Mouse (Mus musculus) lung, postnatal 0 days (tissue): ENCODE measurements around the gene Znrf1. TPM values are rescaled to one million over a fixed set of nuclear protein-coding genes. Genes with fewer than 3 reads are reported as not detected.
"Not testable (repeated sequence)": the region's sequence is repeated elsewhere in the genome, so short reads cannot be mapped to it uniquely, and the experiment has no call there.

Source experiments
- ATAC-seq: fragments of 200-750 bp; cut with Nextera tagmentation; 2 replicates; pipeline ENCODE4 v1.8.0; 2017; ENCODE audit warnings: moderate library complexity
- DNase-seq: peaks from one replicate; pipeline ENCODE4 v3.0.0-alpha.2; 2016; ENCODE audit warnings: low spot score
- H3K27ac ChIP-seq: fragments of 300-500 bp; sonication (generic); 2 replicates; pipeline ENCODE4 v1.5.1; 2014; ENCODE audit warnings: antibody characterized with exemption, mild to moderate bottlenecking, low read length, mixed read lengths
- H3K27me3 ChIP-seq: fragments of 300-500 bp; sonication (generic); replicated peaks from 2 replicates; pipeline ENCODE4 v1.6.1; 2014; ENCODE audit warnings: low read length, mixed read lengths; ENCODE audit not compliant: insufficient read depth
- H3K36me3 ChIP-seq: fragments of 300-500 bp; sonication (generic); 2 replicates; pipeline ENCODE4 v1.6.1; 2014; ENCODE audit warnings: low read length, mixed read lengths; ENCODE audit not compliant: insufficient read depth
- H3K4me1 ChIP-seq: fragments of 300-500 bp; sonication (generic); 2 replicates; pipeline ENCODE4 v1.6.1; 2014; ENCODE audit warnings: antibody characterized with exemption, low read depth, low read length, mixed read lengths; ENCODE audit not compliant: insufficient read depth
- H3K4me2 ChIP-seq: fragments of 300-500 bp; sonication (generic); replicated peaks from 2 replicates; pipeline ENCODE4 v1.6.1; 2014; ENCODE audit warnings: low read depth, mild to moderate bottlenecking, low read length, moderate library complexity, mixed read lengths
- H3K4me3 ChIP-seq: fragments of 300-500 bp; sonication (generic); 2 replicates; pipeline ENCODE4 v1.5.1; 2014; ENCODE audit warnings: low read depth, low read length
- H3K9ac ChIP-seq: fragments of 300-500 bp; sonication (generic); replicated peaks from 2 replicates; pipeline ENCODE4 v1.6.1; 2014; ENCODE audit warnings: low read depth, mild to moderate bottlenecking
- H3K9me3 ChIP-seq: fragments of 300-500 bp; sonication (generic); 2 replicates; pipeline ENCODE4 v1.6.1; 2016; ENCODE audit warnings: low read length, mixed read lengths
- CTCF ChIP-seq: IDR thresholded peaks from 2 replicates; pipeline ENCODE4 v1.5.1; 2016; ENCODE audit warnings: antibody characterized with exemption, mild to moderate bottlenecking
- EP300 ChIP-seq: IDR thresholded peaks from 2 replicates; pipeline ENCODE4 v1.6.1; 2016; ENCODE audit warnings: antibody characterized with exemption, mild to moderate bottlenecking, control low read depth
- WGBS: fragments of 180-500 bp; shearing (Covaris S2); extraction: QIAGEN DNeasy Blood & Tissue Kit; methylation state at CpG from one replicate; pipeline ENCODE4 v1.1.7; 2014; 5-methylcytosine and 5-hydroxymethylcytosine counted together
- polyA plus RNA-seq: library from polyadenylated mRNA; unstranded; fragments of >200 nt; fragmentation: Nextera tagmentation; extraction: Ambion mirVana; gene quantifications from 2 replicates; pipeline ENCODE4 v1.2.1, GENCODE M21; 2015

Gene Znrf1
- polyA plus RNA-seq: 24.5 and 31.6 TPM in 2 replicates

GRCm38 (mm10) chr8:111536031-111536977 is at the start of gene Znrf1:
Gene Znrf1, plus strand, starts transcription at chr8:111536097.
- TF ChIP-seq EP300: no peak; the same call in 1 of the 2 replicates
- peak; percentile 70 for TF ChIP-seq CTCF
- under 1% methylated on average over 18 of the region's 100 CpGs for WGBS
- peak within 1 kb of the TSS; percentile 91 for H3K4me2 ChIP-seq
- DNase-seq (peak; percentile 88), ATAC-seq (peak; percentile 92)
- peaks cover 10% of the 10 kb centered on the region; the same call in 1 of the 2 replicates for H3K4me1 ChIP-seq
- no peaks in the 10 kb centered on the region for H3K36me3 ChIP-seq
- H3K9me3 ChIP-seq: no peaks in the 10 kb centered on the region
- peak within 1 kb of the TSS; percentile 85 for H3K4me3 ChIP-seq
- peak within 1 kb of the TSS; percentile 87 for H3K9ac ChIP-seq
- peak within 1 kb of the TSS; percentile 93 for H3K27ac ChIP-seq
- no peaks in the 10 kb centered on the region for H3K27me3 ChIP-seq

GRCm38 (mm10) chr8:111490034-111490591 is 45.8 kb upstream of the Znrf1 start:
- WGBS: 87% methylated on average over 10 of the region's 10 CpGs
- no peak overlapping the region for H3K9ac ChIP-seq
- DNase-seq: no peak
- H3K4me1 ChIP-seq: no peaks in the 10 kb centered on the region
- H3K27ac ChIP-seq: peak overlapping the region; percentile 63; the same call in 1 of the 2 replicates
- no peak for ATAC-seq
- H3K4me2 ChIP-seq: no peak overlapping the region
- no peak overlapping the region for H3K4me3 ChIP-seq
- TF ChIP-seq EP300 (no peak), CTCF (no peak)
- H3K36me3 ChIP-seq: peaks cover 6% of the 10 kb centered on the region; the same call in 1 of the 2 replicates
- H3K9me3 ChIP-seq: no peaks in the 10 kb centered on the region
- no peaks in the 10 kb centered on the region for H3K27me3 ChIP-seq

DNA sequence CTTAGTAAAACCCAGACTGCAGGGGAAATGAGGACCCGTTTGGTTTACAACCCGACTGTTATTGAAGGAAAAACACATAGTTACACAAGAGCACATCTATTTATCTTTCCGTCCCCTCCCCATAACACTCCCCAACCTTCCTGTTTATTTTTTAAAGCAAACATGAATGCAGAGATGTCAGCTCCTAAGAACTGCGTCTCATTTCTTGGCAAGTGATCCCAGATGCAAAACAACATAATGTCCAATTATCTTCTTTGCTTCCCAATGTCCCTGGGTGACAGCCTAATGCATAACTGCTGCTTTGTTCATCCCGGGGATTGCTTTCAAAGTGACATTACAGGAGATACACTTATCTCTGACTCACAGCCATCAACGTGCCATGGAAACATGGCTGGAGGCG is 44.7 kb upstream of the Znrf1 start:
- peak; percentile 73 for DNase-seq
- no peaks in the 10 kb centered on the region for H3K4me1 ChIP-seq
- ATAC-seq: peak; percentile 85
- H3K27me3 ChIP-seq: no peaks in the 10 kb centered on the region
- TF ChIP-seq EP300: peak; percentile 98
- no peak for TF ChIP-seq CTCF
- H3K4me2 ChIP-seq: no peak overlapping the region
- H3K9ac ChIP-seq: no peak overlapping the region
- H3K36me3 ChIP-seq: peaks cover 8% of the 10 kb centered on the region; the same call in 1 of the 2 replicates
- 40% methylated on average over 7 of the region's 7 CpGs for WGBS
- H3K4me3 ChIP-seq: no peak overlapping the region
- H3K27ac ChIP-seq: peak overlapping the region; percentile 63
- no peaks in the 10 kb centered on the region for H3K9me3 ChIP-seq

DNA sequence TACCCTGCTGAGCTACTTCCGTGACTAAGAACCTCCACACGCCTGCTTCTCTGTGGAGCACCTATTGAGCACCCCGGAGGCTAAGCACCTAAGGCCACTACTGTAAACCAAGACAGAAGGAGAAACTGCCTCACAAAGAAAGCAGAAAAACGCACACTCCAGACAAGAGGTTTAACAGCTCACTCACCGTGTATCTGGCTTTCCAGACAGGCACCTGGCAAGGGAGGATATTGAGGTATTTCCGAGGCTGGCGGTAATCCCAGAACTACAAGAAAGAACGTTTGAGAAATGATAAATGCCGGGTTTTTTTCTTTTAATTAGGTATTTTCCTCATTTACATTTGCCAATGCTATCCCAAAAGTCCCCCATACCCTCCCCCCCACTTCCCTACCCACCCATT is 43.4 kb upstream of the Znrf1 start:
- WGBS: 81% methylated on average over 9 of the region's 9 CpGs
- H3K9ac ChIP-seq: no peak overlapping the region
- H3K36me3 ChIP-seq: 0 out of 2 replicates have a peak, but pooled peaks cover 5% of the 10 kb centered on the region
- DNase-seq (no peak), ATAC-seq (no peak)
- H3K4me1 ChIP-seq: no peaks in the 10 kb centered on the region
- H3K27ac ChIP-seq: no peak overlapping the region
- H3K27me3 ChIP-seq: no peaks in the 10 kb centered on the region
- TF ChIP-seq EP300 (no peak), CTCF (no peak)
- H3K9me3 ChIP-seq: no peaks in the 10 kb centered on the region
- no peak overlapping the region for H3K4me3 ChIP-seq
- H3K4me2 ChIP-seq: no peak overlapping the region

DNA sequence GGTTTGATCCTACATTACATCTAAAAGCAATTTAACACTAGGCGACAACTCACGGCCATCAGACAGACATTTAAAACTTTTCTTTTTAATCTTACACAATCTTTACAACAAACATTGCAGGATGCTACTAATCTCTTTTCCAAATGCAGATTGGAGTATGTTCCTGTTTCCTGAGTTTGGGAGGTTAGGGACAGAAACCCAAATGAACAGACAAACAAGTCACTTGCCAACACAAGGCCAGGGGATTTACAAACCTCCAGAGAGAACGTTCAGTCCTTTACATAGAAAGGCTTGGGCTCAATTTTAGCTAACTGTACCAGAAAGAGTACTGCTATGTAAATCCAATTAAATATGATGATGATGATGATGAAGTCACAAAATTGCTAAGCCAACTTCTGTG is 42.7 kb upstream of the Znrf1 start:
- no peak overlapping the region for H3K4me2 ChIP-seq
- H3K9ac ChIP-seq: no peak overlapping the region
- no peaks in the 10 kb centered on the region for H3K27me3 ChIP-seq
- no peaks in the 10 kb centered on the region for H3K4me1 ChIP-seq
- DNase-seq: no peak
- 0 out of 2 replicates have a peak, but pooled peaks cover 5% of the 10 kb centered on the region for H3K36me3 ChIP-seq
- ATAC-seq: no peak
- H3K4me3 ChIP-seq: no peak overlapping the region
- TF ChIP-seq CTCF (no peak), EP300 (no peak)
- H3K9me3 ChIP-seq: no peaks in the 10 kb centered on the region
- H3K27ac ChIP-seq: no peak overlapping the region
- WGBS: 78% methylated on average over 3 of the region's 3 CpGs

DNA sequence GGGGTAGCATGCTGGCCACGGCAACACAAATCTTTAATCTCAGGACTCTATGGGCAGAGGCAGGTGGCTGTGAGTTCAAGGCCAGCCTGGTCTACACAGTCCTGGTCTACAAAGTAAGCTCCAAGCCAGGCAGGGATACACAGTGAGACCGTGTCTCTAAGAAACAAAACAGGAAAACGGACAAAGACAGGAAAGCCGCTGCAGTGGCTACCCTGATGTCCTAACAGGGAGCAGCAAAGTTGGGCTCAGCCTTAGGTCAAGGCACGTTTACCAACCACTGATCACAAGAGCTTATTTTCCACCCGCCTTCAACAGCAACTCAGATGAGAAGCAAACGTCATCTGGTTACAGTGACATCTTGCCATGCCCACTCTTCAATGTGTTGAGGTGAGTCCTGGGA is 39.6 kb upstream of the Znrf1 start:
- ATAC-seq: peak; percentile 87
- Histone ChIP-seq H3K4me1 (no peaks in the 10 kb centered on the region), H3K27ac (peak overlapping the region; percentile 64), H3K36me3 (peaks cover 12% of the 10 kb centered on the region; the same call in 1 of the 2 replicates), H3K9me3 (no peaks in the 10 kb centered on the region), H3K4me2 (no peak overlapping the region), H3K4me3 (no peak overlapping the region), H3K27me3 (no peaks in the 10 kb centered on the region), H3K9ac (no peak overlapping the region)
- 77% methylated on average over 7 of the region's 7 CpGs for WGBS
- TF ChIP-seq CTCF (no peak), EP300 (0 out of 2 replicates have a peak, but pooled peaks have one; percentile 39)
- DNase-seq: peak; percentile 23

DNA sequence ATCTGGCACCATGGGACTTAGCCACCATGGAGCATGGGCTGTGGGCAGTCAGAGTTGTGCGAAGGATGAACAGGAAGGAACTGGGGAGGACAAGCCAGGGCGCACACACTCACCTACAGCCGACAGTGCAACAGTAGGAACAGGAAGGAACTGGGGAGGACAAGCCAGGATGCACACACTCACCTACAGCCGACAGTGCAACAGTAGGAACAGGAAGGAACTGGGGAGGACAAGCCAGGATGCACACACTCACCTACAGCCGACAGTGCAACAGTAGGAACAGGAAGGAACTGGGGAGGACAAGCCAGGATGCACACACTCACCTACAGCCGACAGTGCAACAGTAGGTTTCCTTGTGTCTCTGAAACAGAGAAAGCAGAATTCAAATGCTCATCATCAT is 37.6 kb upstream of the Znrf1 start:
- not testable (repeated sequence) for H3K9me3 ChIP-seq, H3K4me1 ChIP-seq, H3K27ac ChIP-seq, ATAC-seq, H3K4me2 ChIP-seq, H3K4me3 ChIP-seq, DNase-seq, H3K27me3 ChIP-seq, H3K9ac ChIP-seq
- peaks cover 12% of the 10 kb centered on the region; the same call in 1 of the 2 replicates for H3K36me3 ChIP-seq
- 76% methylated on average over 4 of the region's 6 CpGs for WGBS
